Mouse (Mus musculus): ENCODE results near the gene Pcca.

Gene Pcca

GRCm38 (mm10) chr14:122648214-122648613 lies 114.1 kb downstream of the Pcca start:
- DNase-seq (ENCODE audit: low spot score): no peak

GRCm38 (mm10) chr14:122649336-122649950 lies 115.3 kb downstream of the Pcca start:
- no peak for DNase-seq (ENCODE audit: low spot score)

- no peak for DNase-seq (ENCODE audit: low spot score)
Measured at GRCm38 (mm10) chr14:122651681-122652080, 117.6 kb downstream of the Pcca start.

GRCm38 (mm10) chr14:122675661-122676060 lies 141.5 kb downstream of the Pcca start:
- DNase-seq (ENCODE audit: low spot score): no peak

- no peak for DNase-seq (ENCODE audit: low spot score)
Measured at GRCm38 (mm10) chr14:122683645-122684044, 149.5 kb downstream of the Pcca start.

GRCm38 (mm10) chr14:122684250-122684649 lies 150.1 kb downstream of the Pcca start:
- DNase-seq (ENCODE audit: low spot score): no peak

GRCm38 (mm10) chr14:122684811-122685210 lies 150.7 kb downstream of the Pcca start:
- no peak for DNase-seq (ENCODE audit: low spot score)

- DNase-seq (ENCODE audit: low spot score): no peak
Measured at GRCm38 (mm10) chr14:122687398-122687797, 153.3 kb downstream of the Pcca start.

GRCm38 (mm10) chr14:122688378-122688777 lies 154.3 kb downstream of the Pcca start:
- DNase-seq (ENCODE audit: low spot score): no peak

- DNase-seq (ENCODE audit: low spot score): peak; percentile 19
Measured at GRCm38 (mm10) chr14:122689136-122689815, 155.2 kb downstream of the Pcca start.

GRCm38 (mm10) chr14:122691555-122691954 lies 157.4 kb downstream of the Pcca start:
- DNase-seq (ENCODE audit: low spot score): no peak

GRCm38 (mm10) chr14:122700333-122700732 lies 166.2 kb downstream of the Pcca start:
- DNase-seq (ENCODE audit: low spot score): no peak

- DNase-seq (ENCODE audit: low spot score): no peak
Measured at GRCm38 (mm10) chr14:122713793-122714192, 179.7 kb downstream of the Pcca start.

- DNase-seq (ENCODE audit: low spot score): no peak
Measured at GRCm38 (mm10) chr14:122714911-122715310, 180.8 kb downstream of the Pcca start.

- no peak for DNase-seq (ENCODE audit: low spot score)
Measured at GRCm38 (mm10) chr14:122716057-122716456, 181.9 kb downstream of the Pcca start.

GRCm38 (mm10) chr14:122719496-122720080 lies 185.5 kb downstream of the Pcca start:
- no peak for DNase-seq (ENCODE audit: low spot score)

- DNase-seq (ENCODE audit: low spot score): no peak
Measured at GRCm38 (mm10) chr14:122720989-122721388, 186.9 kb downstream of the Pcca start.

GRCm38 (mm10) chr14:122721750-122722149 lies 187.6 kb downstream of the Pcca start:
- no peak for DNase-seq (ENCODE audit: low spot score)

- DNase-seq (ENCODE audit: low spot score): no peak
Measured at GRCm38 (mm10) chr14:122726456-122726855, 192.3 kb downstream of the Pcca start.

- DNase-seq (ENCODE audit: low spot score): no peak
Measured at GRCm38 (mm10) chr14:122729431-122730073, 195.4 kb downstream of the Pcca start.

GRCm38 (mm10) chr14:122730921-122731551 lies 196.9 kb downstream of the Pcca start:
- no peak for DNase-seq (ENCODE audit: low spot score)

- DNase-seq (ENCODE audit: low spot score): no peak
Measured at GRCm38 (mm10) chr14:122736806-122737205, 202.7 kb downstream of the Pcca start.
